Mouse (Mus musculus): ENCODE results near the gene Tac2.

GRCm38 (mm10) chr10:127728437-127728836 lies 4.2 kb downstream of the Tac2 start:
- TF ChIP-seq EP300 (IDR thresholded peaks at IDR 0.05; ENCODE audit: insufficient read depth, low read depth, low read length) = no peak
- TF ChIP-seq CTCF (IDR thresholded peaks at IDR 0.05) = no peak
- no peak for TF ChIP-seq POLR2A (IDR thresholded peaks at IDR 0.05; ENCODE audit: insufficient read depth, low read depth, low read length)
